Mouse (Mus musculus) heart, adult 2 months (tissue): ENCODE measurements at regions not wholly inside any gene's neighbourhood (a gene's known extent, or its start where the extent isn't known, plus 50 kb on each side); places are given as distances from the start of the nearest gene placed in this dataset.

Source experiments
- CTCF ChIP-seq: fragments of 200-600 bp; IDR thresholded peaks from 2 replicates; pipeline ENCODE4 v1.8.1; 2022; ENCODE audit warnings: antibody characterized with exemption, mild to moderate bottlenecking, moderate library complexity
- POLR2A ChIP-seq: fragments of 200-500 bp; IDR thresholded peaks from 2 replicates; pipeline ENCODE4 v1.6.1; 2011; ENCODE audit warnings: mild to moderate bottlenecking, low read depth, low read length, control low read depth; ENCODE audit not compliant: insufficient read depth

DNA sequence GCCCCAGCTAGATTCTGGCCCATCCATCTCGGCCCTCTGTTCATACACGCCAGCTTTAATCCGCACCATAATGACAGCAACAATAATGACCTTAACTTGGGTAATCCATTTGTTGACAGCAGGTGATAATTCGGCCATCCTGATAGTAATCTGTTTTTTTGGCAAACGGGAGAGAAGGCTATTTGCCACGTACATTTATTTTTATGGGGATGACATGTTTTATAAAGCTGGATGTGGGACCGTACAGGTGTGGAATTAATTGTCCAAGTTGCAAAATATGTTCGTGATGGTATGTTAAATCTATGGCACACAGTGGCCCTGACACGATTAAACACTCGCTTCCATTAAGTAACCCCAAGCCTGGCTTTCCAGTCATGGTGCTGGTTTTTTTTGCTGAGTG, 102.2 kb downstream of the Dhx15 start:
- TF ChIP-seq POLR2A (no peak), CTCF (no peak)
